Mouse (Mus musculus) neutrophil, adult 5-6 weeks (primary cell): ENCODE data around the gene Msl2. TPM values are rescaled to one million over a fixed set of nuclear protein-coding genes. Genes with fewer than 3 reads are reported as not detected.

ENCODE experiments used
- ATAC-seq: fragments of 151-379, 151-347 bp; 2 replicates; pipeline ENCODE4 v1.8.0; 2017; ENCODE audit warnings: mild to moderate bottlenecking, moderate TSS enrichment; ENCODE audit not compliant: insufficient number of reproducible peaks, poor library complexity, low FRiP score, severe bottlenecking; ENCODE audit errors: extremely low read depth
- total RNA-seq: library from RNA; stranded (forward); fragments of 200-1000 nt; gene quantifications from 2 replicates; pipeline ENCODE4 v1.2.3, GENCODE M21; 2017

The Msl2 gene
- total RNA-seq, result 83.0 and 91.0 TPM in 2 replicates

DNA sequence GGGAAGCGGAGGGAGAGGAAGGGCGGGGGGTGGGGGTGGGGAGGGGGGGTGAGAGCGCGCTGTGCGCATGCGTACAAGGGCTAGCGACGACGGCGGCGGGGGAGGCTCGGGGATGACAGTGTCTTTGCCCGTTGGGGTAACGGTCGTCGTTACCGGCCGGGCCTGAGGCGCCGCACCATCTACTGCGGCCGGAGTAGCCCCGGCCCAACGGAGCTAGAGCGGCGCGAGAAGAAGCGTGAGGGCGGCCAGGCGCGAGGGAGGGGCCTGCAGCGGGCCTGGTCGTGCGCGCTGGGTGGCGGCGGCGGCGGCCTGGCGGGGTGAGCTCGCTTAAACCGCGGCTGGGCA lies at the start of gene Msl2:
Msl2 (plus strand) TSS at position 115 of the 345 bp plus-strand sequence.
- ATAC-seq, result no peak

DNA sequence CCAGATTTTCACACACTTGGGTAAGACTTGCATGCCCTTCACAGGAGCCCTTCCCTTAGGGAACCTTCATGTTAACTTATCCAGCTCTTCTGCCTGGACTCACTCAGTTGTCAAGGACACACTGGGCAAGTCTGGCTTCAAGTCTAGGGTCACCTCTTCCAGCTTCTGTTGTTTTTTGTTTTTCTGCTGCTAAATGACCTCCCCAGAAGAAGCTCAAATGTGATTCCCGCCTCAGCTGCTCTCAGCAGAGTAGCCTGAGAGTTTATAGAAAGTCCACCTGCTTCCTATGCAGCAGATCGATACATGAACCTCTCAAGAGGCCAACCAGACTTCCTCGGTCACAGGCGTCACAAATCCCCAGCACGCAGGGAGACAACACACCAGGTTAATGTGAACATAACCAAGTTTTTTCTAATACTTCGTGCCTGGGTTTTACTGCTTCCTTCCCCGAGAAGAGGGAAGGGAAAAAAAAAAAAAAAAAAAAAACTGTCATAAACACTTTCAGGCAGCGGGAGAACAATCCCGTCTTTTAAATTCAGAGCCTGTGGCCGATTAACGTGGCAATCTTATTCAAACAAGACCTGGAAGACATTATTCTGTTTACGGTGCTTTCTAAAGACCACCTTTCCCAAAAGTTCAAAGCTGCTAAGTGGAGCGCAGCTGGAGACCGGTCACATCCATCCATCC lies 40.0 kb upstream of the Msl2 start:
- no peak for ATAC-seq

DNA sequence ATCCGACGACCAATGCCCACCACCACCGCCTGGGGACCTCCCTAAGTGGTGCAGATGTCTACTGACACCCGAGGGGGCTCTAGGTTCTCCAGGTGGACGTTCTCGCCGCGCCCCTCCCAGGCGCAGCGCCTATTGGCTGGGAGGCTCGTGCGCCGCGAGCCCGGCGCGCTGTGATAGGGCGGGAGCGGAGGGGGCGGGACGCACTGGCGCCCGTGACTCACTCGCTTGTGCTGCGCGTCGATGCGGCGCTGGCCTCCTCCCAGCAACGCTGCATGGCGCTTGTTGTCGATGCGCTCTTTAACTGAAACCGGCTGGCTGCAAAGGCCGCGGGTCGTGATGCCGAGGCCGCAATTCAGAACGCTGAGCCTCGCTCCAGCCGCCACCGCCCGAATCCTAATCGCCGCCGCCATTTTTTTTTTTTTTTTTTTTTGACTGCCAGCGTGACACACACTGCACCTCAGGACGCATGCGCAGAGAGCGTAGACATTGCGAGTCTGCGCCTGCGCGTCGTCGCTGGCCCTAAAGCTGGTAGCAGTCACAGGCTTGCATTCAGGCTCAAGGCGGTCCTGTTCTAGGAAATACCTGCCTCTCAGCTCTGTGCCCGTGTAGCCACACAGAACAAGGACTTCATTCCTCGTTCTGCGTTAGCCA lies 39.3 kb upstream of the Msl2 start, which contains the start of gene Pccb:
Pccb (minus strand) TSS at position 451 of the 651 bp plus-strand sequence.
- peak; percentile 93 for ATAC-seq

DNA sequence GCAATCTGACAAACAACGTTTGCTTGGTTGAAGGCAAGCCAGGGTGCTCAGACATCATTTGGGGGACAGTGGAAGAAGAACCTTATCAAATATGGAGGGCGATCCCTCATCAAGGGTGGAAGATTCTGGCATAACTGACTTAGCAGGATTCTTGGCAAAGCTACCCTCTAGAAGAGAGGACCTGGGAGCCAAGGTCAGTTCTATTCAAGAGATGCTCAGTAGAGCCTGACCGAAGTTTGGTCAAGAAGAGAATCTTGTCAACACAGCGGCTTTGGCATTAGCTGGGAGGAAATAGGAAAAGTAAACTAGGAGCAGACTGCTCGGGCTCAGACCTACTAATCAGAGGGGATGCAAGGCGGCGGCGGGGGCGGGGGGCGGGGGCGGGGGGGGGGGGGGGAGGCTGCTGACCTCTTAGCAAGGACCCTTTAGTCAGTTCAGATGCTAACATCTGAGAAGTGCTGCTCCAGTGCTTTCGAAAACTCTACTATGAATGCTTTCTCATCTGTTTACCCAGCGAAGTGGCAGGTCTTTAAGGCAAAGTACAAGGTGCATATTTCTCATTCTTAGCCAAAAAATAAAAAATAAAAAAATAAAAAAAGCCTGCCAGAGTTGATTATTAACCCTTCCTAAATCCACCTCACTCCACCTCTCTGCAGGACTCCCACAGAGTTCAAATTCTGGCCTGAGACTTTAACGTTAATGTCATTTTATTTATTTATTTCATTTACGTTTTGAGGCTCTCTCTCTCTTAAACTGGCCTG lies 37.9 kb upstream of the Msl2 start:
- no peak for ATAC-seq

DNA sequence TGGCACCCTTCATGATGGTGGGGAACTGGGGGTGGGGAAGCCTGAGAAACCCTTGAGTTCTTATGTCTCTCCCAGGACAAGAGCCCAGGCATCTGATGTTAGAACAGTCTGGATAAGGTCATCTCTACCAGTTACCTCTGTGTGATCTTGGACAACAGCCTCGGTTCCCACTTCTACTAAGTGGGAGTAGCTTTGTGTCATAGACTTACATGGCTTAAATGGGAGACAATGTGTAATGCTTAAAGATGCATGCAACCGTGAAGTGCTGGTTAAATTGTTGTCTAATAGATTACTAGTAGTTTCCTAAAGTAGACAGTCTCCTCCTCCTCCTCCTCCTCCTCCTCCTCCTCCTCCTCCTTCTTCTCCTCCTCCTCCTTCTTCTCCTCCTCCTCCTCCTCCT lies 37.0 kb upstream of the Msl2 start:
- ATAC-seq, result no peak

DNA sequence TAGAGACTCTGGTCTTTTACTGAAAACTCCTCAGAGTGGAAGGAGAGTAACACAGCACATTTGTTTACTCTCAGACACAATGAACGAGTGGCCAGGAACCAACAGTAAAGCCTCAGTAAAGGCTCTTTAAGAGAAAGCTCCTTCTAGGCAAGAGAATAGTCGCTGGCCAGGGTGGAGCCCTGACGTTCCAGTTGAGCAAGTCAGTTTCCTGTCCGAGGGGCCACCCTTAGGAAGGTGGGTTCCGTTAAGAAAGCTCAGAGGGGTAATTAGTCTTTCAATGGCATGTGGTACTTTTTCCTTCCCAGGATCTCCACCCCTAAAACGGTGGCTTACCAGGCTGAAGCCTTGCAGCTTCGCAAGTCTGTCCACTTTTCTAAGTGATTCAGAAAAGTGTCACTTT lies 36.5 kb upstream of the Msl2 start:
- no peak for ATAC-seq

DNA sequence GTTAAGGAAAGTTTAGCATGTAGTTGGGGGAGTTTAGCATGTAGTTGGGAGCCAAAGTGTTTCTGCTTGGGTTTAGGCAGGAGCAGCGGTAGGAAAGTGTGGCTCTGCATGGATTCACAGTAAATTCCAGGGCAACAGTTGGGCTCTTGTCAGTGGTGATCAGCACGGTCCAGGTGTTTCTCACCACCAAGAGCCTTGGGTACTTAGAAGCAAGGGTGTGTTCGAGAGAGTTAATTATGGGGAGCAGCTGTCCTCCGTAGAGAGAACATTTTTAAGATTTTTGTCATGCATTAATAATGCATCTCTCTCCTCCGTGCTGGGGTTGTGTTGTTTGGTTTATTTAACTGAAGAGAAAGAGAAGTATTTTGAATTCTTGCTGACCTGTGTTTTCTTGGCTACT lies 35.3 kb upstream of the Msl2 start:
- ATAC-seq, result no peak

DNA sequence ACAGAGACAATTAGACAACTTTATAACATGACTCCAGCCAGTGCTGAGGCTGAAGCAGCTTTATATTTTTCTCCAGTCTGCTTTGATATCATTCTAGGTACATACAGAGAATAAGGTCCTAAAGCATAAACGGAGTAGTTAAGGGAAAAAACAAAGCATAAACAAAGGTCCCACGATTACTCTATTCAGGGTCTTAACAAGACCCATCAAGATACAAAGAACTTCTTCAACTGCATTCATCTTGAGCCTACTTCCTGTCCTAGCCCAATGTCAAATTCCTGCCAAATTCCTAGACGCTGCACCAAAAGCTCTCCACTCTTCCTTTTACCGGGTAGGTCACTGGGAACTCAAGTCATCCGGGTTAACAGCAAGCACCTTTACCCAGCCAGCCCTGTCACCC lies 32.4 kb upstream of the Msl2 start:
- ATAC-seq, result no peak

DNA sequence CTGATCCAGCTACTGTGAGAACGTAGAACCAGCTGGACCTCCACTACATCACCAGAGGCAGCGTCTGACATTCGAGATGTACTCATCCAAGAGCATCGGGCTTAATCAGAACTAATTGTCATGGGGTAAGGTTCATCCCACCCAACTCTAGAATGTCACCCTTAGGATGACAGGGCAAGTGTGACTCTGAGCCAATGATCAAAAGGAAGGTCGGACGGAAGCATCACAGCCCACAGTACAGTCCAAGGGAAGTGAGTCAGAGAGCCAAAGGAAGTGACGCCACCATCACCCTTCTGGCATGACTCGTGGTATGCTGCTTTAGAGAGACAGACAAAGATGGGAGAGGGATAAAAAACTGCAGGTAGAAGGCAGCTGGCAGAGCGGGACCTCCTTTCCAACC lies 31.7 kb upstream of the Msl2 start:
- ATAC-seq, result 0 out of 2 replicates have a peak, but pooled peaks have one; percentile 44

DNA sequence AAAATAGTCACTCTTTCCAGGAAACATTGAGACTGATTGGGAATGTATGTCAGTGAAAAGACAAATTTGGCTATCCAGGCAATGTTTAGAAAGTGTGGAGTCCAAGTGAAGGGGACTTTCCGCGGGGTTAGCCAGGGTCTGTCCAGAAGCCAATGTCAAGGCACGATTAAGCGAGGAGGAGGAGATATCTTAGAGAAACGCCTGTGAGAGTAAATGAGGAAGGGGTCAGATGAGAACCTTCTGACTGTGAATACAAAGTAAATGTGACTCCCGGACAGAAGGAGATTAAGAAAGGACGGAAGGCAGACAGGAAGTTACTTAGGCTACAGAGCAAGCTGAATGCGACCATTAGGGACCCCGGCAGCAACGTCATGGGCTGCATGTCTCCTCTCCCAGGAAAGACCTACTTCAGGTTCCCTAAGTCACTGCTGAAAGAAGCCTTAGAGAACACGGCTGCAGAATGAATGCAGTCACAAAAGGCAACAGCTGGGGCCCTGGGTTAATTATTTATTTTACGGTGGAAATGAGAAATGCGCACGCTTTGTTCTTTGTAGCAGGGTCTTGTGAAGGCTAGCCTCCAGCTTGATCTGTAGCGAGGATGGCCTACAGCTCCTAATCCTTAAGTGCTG lies 28.1 kb upstream of the Msl2 start:
- ATAC-seq, result no peak

DNA sequence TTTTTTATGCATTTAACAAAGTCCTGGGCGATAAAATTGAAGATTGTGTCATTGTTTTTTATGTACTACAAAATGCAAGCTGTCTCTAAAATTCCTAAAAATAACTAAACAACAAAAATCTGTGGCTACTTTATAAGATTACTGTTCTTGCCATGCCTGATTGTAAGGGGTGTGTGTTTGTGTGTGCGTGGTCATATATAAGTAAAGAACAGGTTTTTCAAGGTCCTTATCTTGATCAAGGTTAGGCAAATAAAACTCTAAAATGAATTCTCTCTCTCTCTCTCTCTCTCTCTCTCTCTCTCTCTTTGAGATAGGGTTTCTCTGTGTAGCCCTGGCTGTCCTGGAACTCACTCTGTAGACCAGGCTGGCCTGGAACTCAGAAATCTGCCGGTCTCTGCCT lies 21.9 kb upstream of the Msl2 start:
- ATAC-seq, result no peak

DNA sequence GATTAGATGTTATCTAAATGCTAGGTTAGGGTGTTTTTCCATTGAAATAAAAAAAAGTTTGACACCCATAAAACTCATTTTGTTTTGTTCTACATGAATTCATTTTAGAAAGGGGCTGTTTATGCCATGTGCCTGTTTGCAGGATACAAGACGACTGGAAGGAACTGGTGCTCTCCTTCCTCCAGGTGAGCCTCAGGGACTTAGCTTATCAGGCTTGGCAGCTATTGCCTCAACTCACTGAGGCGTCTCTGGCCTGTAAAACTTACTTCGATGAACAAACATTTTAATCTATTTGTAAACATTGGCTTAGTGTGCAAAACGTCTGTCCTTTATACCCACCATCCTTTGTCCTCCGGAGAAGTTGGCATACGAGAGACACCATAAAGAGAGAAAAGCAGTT lies 21.2 kb upstream of the Msl2 start:
- no peak for ATAC-seq

DNA sequence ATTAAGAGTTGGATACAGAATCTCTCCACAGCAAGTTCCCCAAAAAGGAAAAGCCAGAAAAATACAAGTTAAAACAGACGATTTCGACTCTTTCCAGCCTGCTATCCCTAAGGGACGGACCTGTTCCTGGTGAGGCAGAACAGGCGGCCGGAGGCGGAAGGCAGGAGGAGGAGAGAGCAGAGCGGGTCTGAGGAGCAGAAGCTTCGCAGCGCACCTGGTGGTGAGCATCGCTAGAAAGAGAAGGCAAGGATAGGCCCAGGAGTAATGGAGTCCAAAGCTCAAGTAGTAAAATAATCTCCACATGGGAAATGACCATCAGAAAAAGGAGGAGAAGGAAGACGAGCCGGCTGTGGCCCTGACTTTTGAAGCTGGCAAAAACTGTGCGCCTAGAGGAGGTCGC lies 20.6 kb upstream of the Msl2 start:
- no peak for ATAC-seq

DNA sequence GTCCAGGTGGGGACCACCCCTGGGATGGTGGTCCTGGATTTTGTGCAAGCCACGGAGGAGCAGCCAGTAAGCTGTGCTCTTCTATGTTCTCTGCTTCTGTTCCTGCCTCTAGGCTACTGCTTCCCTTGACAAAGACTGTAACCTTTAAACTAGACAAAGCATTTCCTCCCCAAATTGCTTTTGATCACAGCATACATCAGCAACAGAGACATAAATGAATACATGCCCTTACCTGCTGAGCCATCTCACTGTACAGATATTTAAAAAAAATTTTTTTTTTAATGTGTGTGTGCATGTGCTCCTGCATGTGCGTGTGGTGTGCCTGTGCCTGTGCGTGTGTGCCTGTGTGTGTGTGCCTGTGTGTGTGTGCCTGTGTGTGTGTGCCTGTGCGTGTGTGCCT lies 16.7 kb upstream of the Msl2 start:
- no peak for ATAC-seq

DNA sequence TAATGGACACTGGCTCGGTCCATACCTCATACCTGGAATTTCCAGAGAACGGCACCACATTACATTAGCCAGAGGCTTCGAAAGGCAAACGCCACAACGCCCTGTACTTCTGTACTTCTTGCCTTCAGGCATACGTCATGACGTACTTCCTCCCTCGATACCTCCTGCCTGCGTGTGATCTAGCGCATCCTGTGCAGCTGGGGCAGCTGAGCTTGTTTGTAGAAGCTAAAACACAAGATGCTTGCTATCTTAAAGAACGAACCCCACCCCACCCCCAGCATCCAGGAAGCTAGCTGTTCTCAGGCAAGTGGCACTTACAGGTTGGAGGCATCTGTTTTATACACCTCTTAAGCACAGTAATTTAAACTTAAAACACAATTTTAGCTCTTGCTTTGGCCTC lies 12.9 kb upstream of the Msl2 start:
- peak; percentile 97 for ATAC-seq

DNA sequence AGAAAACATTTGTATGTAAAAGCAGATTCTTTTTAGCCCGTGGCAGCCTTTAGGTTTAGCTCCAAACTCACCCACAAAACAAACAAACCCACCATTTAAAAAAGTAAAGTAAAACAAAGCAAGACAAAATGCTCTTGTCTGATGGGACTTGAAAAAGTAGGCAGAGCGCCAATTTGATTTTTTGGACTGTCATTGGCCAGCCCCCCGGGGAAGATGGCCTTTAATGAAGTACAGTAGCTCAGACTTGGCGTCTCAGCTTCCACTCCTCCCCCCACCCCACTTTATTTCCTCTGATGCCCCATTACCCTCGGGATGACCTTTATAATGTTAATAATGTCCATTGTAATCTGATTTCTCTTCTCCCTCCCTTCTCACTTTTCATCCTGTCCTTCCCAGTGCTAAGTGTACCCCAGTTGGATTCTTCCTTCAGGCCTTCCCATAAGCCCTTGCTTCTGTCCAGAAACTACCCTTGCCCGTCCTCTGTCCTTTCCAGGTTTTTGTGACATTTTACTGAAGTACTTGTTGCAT lies 11.6 kb upstream of the Msl2 start:
- ATAC-seq, result no peak

DNA sequence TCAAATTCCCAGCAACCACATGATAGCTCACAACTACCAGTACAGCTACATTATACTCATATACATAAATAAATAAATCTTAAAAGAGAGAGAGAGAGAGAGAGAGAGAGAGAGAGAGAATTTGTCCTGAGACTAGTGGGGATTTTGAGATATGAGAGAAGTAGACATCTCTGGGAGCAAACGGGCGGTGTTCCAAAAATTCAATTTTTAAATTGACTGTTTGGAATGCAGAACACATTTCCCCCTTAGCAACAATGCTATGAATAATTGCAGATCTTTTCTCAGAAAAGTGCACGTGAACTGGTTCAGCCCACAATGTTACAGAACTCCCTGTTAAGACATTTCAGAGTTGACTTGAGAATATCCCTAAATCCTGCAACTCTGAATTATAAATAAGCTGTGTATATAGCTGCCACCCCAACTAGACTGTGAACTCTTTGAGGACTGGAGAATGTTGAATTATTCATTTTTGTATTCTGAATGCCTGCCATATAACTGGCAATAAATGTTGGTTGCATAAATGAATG lies 8.8 kb upstream of the Msl2 start:
- ATAC-seq, result no peak

DNA sequence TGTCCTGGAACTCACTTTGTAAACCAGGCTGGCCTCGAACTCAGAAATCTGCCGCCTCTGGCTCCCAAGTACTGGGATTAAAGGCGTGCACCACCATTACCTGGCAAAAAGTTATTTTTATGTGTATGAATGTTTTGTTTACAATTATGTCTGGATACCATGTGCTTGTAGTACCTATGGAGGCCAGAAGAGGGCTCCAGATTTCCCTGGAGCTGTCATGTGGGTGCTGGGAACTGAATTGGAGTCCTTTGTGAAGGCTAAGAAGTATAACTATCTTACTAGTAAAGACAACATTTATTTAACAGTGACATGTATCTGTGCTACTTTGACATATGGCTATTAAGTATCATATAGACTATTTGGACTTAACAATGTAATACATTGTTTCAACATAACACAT lies 4.1 kb upstream of the Msl2 start:
- ATAC-seq, result no peak

DNA sequence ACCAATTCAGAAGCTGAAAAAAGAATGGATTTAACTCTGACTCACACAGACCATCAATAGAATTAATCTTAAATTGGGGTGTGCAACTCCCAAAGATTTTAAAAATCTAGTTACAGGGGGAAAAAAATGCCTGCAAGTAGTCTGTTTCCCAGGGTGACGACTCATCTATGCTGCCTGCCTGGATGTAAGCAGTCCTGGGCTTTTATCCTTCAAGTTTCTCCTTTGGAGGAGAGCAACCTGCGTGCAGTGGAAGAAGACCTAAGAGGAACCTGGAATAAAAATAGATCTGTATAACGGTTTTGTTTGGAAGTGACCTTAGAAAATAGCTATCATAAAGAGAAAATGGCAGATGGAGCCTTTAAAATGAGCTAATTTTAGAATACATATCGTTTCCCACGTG lies 1.4 kb upstream of the Msl2 start:
- ATAC-seq, result no peak
